Mouse (Mus musculus) right cerebral cortex, postnatal 25 days (tissue): Measurements from ENCODE around the gene Klhl29.

Experiments
- DNase-seq: peaks from one replicate; pipeline ENCODE4 v3.0.0; 2022

Klhl29 gene

GRCm38 (mm10) chr12:5292316-5292715 lies 83.2 kb downstream of the Klhl29 start:
- no peak for DNase-seq

GRCm38 (mm10) chr12:5285579-5285978 lies 89.9 kb downstream of the Klhl29 start:
- peak; percentile 42 for DNase-seq

GRCm38 (mm10) chr12:5284961-5285360 lies 90.5 kb downstream of the Klhl29 start:
- no peak for DNase-seq

- no peak for DNase-seq
Measured at GRCm38 (mm10) chr12:5283654-5284053, 91.8 kb downstream of the Klhl29 start.

- no peak for DNase-seq
Measured at GRCm38 (mm10) chr12:5282611-5283010, 92.9 kb downstream of the Klhl29 start.

GRCm38 (mm10) chr12:5279873-5280272 lies 95.6 kb downstream of the Klhl29 start:
- DNase-seq, result no peak

GRCm38 (mm10) chr12:5277028-5277427 lies 98.5 kb downstream of the Klhl29 start:
- DNase-seq, result no peak

- DNase-seq, result no peak
Measured at GRCm38 (mm10) chr12:5275507-5275936, 100.0 kb downstream of the Klhl29 start.

GRCm38 (mm10) chr12:5274519-5274944 lies 101.0 kb downstream of the Klhl29 start:
- peak; percentile 46 for DNase-seq

- peak; percentile 29 for DNase-seq
Measured at GRCm38 (mm10) chr12:5273316-5274047, 102.0 kb downstream of the Klhl29 start.

- DNase-seq, result no peak
Measured at GRCm38 (mm10) chr12:5270527-5270926, 105.0 kb downstream of the Klhl29 start.

- DNase-seq, result no peak
Measured at GRCm38 (mm10) chr12:5269936-5270335, 105.5 kb downstream of the Klhl29 start.

- no peak for DNase-seq
Measured at GRCm38 (mm10) chr12:5269061-5269460, 106.4 kb downstream of the Klhl29 start.

GRCm38 (mm10) chr12:5268188-5268612 lies 107.3 kb downstream of the Klhl29 start:
- DNase-seq, result peak; percentile 75

- DNase-seq, result no peak
Measured at GRCm38 (mm10) chr12:5267271-5268187, 108.0 kb downstream of the Klhl29 start.

- no peak for DNase-seq
Measured at GRCm38 (mm10) chr12:5266773-5267172, 108.7 kb downstream of the Klhl29 start.

GRCm38 (mm10) chr12:5261476-5261875 lies 114.0 kb downstream of the Klhl29 start:
- DNase-seq, result no peak

GRCm38 (mm10) chr12:5258779-5259178 lies 116.7 kb downstream of the Klhl29 start:
- DNase-seq, result no peak

GRCm38 (mm10) chr12:5257174-5257573 lies 118.3 kb downstream of the Klhl29 start:
- no peak for DNase-seq

- DNase-seq, result no peak
Measured at GRCm38 (mm10) chr12:5255079-5255478, 120.4 kb downstream of the Klhl29 start.

GRCm38 (mm10) chr12:5254246-5254982 lies 121.1 kb downstream of the Klhl29 start:
- no peak for DNase-seq

- no peak for DNase-seq
Measured at GRCm38 (mm10) chr12:5253289-5254005, 122.0 kb downstream of the Klhl29 start.
